Mouse (Mus musculus) spleen, postnatal 0 days (tissue): Measurements from ENCODE around the gene Zfp729b. TPM values are rescaled to one million over a fixed set of nuclear protein-coding genes. Genes with fewer than 3 reads are reported as not detected.

Source experiments
- polyA plus RNA-seq: library from polyadenylated mRNA; unstranded; fragments of >200 nt; fragmentation: Nextera tagmentation; extraction: Ambion mirVana; gene quantifications from 2 replicates; pipeline ENCODE4 v1.2.1, GENCODE M21; 2015

Zfp729b gene
- polyA plus RNA-seq = 1.8 and 2.7 TPM in 2 replicates

GRCm38 (mm10) chr13:67609066-67609876, at the start of gene Zfp729b:
Gene Zfp729b (minus strand): TSS chr13:67609707.

GRCm38 (mm10) chr13:67637294-67638007, 27.9 kb upstream of the Zfp729b start, which contains the start of the genes Gm49345 and Zfp729a:
Gene Gm49345 (minus strand): TSS chr13:67637769.
Gene Zfp729a (minus strand): TSS chr13:67637791.

GRCm38 (mm10) chr13:67553730-67554129, 55.8 kb downstream of the Zfp729b start, which contains the start of gene Zfp748:
Gene Zfp748 (minus strand): TSS chr13:67553830.

Other genes with a start within 250 kb of the Zfp729b start
- 0.25 TPM in 1 of 2 replicates, not detected in the other for gene Gm28044, start 249.2 kb downstream of the Zfp729b start, polyA plus RNA-seq
- 0.78 and 0.92 TPM in 2 replicates for gene Zfp953, start 249.1 kb downstream of the Zfp729b start, polyA plus RNA-seq
- gene Gm28041, start 234.0 kb downstream of the Zfp729b start, polyA plus RNA-seq = 0.24 and 0.38 TPM in 2 replicates
- 0.79 and 1.2 TPM in 2 replicates for gene Zfp456, start 233.9 kb downstream of the Zfp729b start, polyA plus RNA-seq
- 2.1 and 2.4 TPM in 2 replicates for gene Zfp429, start 209.9 kb downstream of the Zfp729b start, polyA plus RNA-seq
- 0.41 and 0.76 TPM in 2 replicates for gene Zfp459, start 188.3 kb downstream of the Zfp729b start, polyA plus RNA-seq
- 5.7 and 7.4 TPM in 2 replicates for gene Zfp874a, start 158.1 kb downstream of the Zfp729b start, polyA plus RNA-seq
- 3.1 and 3.8 TPM in 2 replicates for gene Zfp874b, start 125.4 kb downstream of the Zfp729b start, polyA plus RNA-seq
- gene Zfp58, start 109.2 kb downstream of the Zfp729b start, polyA plus RNA-seq = 3.3 and 3.8 TPM in 2 replicates
- not detected in 2 replicates for gene Gm26965, start 83.6 kb downstream of the Zfp729b start, polyA plus RNA-seq
- 14.5 and 17.2 TPM in 2 replicates for gene Zfp87, start 83.5 kb downstream of the Zfp729b start, polyA plus RNA-seq
- gene Zfp748, start 55.9 kb downstream of the Zfp729b start, polyA plus RNA-seq = 3.8 and 3.9 TPM in 2 replicates
- gene Gm49345, start 28.1 kb upstream of the Zfp729b start, polyA plus RNA-seq = not detected in 2 replicates
- 1.5 and 2.4 TPM in 2 replicates for gene Zfp729a, start 28.1 kb upstream of the Zfp729b start, polyA plus RNA-seq
- 4.5 and 6.9 TPM in 2 replicates for gene Zfp738, start 77.4 kb upstream of the Zfp729b start, polyA plus RNA-seq
- gene Zfp65, start 119.5 kb upstream of the Zfp729b start, polyA plus RNA-seq = 1.8 and 2.3 TPM in 2 replicates
- 1.5 and 2.0 TPM in 2 replicates for gene Zfp85, start 145.5 kb upstream of the Zfp729b start, polyA plus RNA-seq
- 0.46 and 0.89 TPM in 2 replicates for gene Zfp493, start 170.0 kb upstream of the Zfp729b start, polyA plus RNA-seq
- 1.9 and 3.6 TPM in 2 replicates for gene Zfp273, start 204.0 kb upstream of the Zfp729b start, polyA plus RNA-seq
- gene Gm10037, start 221.4 kb upstream of the Zfp729b start, polyA plus RNA-seq = 0.66 and 1.2 TPM in 2 replicates